In genomic region chr13:107935611-107936010, GRCm38 (mm10) we compare ENCODE assay signal across 15 mouse cellular contexts.
"Had no signal": no experiment of that assay in that cellular context is flagged by ENCODE, and none has a peak within 500 bp of the region (broad histone marks: within the 10 kb centered on the region; RNA-seq: fewer than 3 reads in every experiment).

No protein-coding gene starts in this region.

- H3K36me3 ChIP-seq: lung, embryonic 15.5 days; midbrain, embryonic 13.5 days; midbrain, embryonic 15.5 days; neural tube, embryonic 12.5 days had no signal

- DNase-seq: lung, adult 2 months; lung, postnatal 14 days; lung, postnatal 36 days; right cerebral cortex, postnatal 14 days; spleen, adult 18-20 months; thymus, adult 18-20 months; thymus, postnatal 14 days; thymus, postnatal 36 days had no signal

- H3K4me3 ChIP-seq: lung, embryonic 15.5 days; megakaryocyte, embryonic 14.5 days; midbrain, embryonic 13.5 days; midbrain, embryonic 15.5 days; neural tube, embryonic 12.5 days had no signal

- ATAC-seq: midbrain, embryonic 13.5 days; midbrain, embryonic 15.5 days had no signal

- H3K9ac ChIP-seq: lung, embryonic 15.5 days; midbrain, embryonic 13.5 days; midbrain, embryonic 15.5 days; neural tube, embryonic 12.5 days had no signal

- H3K9me3 ChIP-seq: lung, embryonic 15.5 days; megakaryocyte, embryonic 14.5 days; midbrain, embryonic 13.5 days; midbrain, embryonic 15.5 days; neural tube, embryonic 12.5 days had no signal

- H3K27me3 ChIP-seq: lung, embryonic 15.5 days; midbrain, embryonic 13.5 days; midbrain, embryonic 15.5 days; neural tube, embryonic 12.5 days had no signal

- H3K4me2 ChIP-seq: midbrain, embryonic 11.5 days; midbrain, embryonic 13.5 days; midbrain, embryonic 15.5 days; neural tube, embryonic 12.5 days had no signal

- H3K27ac ChIP-seq: lung, embryonic 15.5 days; macrophage; midbrain, embryonic 13.5 days; midbrain, embryonic 15.5 days; neural tube, embryonic 12.5 days had no signal
